Mouse (Mus musculus): ENCODE measurements around the gene Olfr1331. TPM values are rescaled to one million over a fixed set of nuclear protein-coding genes. Genes with fewer than 3 reads are reported as not detected.
"Not testable (repeated sequence)": the region's sequence is repeated elsewhere in the genome, so short reads cannot be mapped to it uniquely, and the experiment has no call there.

The Olfr1331 gene
- not detected for total RNA-seq (2021)
- long read RNA-seq, experiment 1: 0 reads
- long read RNA-seq, experiment 2: 0 reads

- intact Hi-C loops (cut with DNase I): no loop called here
- no peak for DNase-seq
These were observed at the start of gene Olfr1331 for GRCm38 (mm10) chr4:118864349-118864748. Gene Olfr1331 (plus strand): TSS chr4:118864649.

DNA sequence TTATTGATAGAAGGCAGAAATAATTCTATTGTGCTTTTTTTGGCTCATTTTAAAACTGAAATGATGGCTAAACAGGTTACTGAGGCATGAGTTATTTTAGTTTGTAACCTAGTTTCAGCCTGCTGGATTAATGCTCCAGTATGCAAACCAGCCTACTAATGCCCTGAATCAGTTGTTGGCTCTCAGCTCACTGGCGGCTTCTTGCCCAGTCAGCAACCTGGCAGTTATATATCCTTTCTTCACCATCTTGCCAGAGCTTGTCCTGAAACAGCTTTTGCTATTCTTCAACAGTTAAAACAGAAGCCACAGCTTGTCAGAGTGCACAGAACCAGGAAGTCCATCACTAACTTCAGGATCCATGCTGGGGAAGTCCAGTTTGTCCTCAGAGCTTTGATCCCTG, 45.5 kb upstream of the Olfr1331 start:
- DNase-seq: no peak
- intact Hi-C loops (cut with DNase I): no loop called here

DNA sequence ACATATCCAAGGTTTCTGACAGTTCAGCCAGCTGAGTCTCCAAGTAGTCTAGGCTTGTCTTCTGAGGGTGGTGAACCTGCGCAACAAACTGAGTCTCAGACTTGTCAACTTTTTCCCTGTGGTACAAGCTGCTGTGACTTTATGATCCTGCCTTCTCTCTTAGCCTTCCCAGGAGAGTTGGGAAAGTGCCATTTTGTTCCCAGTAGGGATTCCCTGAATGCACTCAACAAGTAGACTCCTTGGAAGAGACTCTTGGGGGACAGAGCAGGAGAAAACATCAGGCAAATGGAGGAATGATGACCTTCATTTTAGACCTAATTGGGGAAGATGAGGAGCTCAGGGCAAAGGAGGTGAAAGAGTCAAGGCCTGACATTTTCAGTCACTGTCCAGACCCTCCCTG, 28.3 kb upstream of the Olfr1331 start, which contains the start of gene Olfr1333:
TSS of gene Olfr1333 (minus strand) at position 101 of the 400 bp plus-strand sequence.
- DNase-seq: no peak
- intact Hi-C loops (cut with DNase I): no loop called here

DNA sequence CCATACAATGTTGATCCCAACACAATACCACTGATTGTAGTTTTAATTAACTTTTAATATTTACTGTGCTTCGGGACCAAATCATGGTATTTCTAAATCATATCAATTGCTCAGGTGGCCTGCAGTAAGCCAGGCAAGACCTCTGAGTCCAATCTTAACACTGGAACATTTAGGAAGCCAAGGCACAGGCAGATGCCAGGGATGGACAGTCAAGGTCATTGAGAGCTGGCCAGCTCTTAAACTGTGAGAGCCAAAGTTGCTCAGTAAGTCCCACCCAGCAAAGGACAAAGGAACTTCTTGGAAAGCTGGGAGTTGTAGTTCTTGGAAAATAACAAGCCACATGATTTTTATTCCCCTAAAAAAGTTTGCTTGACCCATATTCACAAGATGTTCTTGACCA, 2.7 kb upstream of the Olfr1331 start:
- intact Hi-C loops (cut with DNase I): no loop called here
- DNase-seq: no peak

DNA sequence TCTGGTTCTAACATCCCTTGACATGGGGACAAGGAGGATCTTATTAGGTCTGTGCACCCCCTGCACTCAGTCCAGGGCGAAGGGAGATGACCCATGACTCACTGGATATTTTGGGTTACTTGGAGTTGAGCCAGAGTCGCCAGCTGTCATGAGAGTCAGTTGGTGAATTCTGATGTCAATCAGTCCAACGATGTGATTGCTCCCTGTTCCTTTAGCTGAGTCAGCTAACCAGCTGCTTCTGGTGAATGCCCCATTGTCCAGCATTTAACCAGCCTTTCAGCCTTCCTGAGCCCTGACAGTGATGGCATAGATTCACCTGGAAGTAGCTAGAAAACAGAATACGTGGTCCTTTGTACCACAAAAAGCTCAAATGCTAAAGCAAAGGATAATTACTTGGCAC, 1.7 kb upstream of the Olfr1331 start:
- peak in 1 of 2 experiments; percentile 5 for DNase-seq
- intact Hi-C loops (cut with DNase I): no loop called here

- intact Hi-C loops (cut with DNase I): no loop called here
- DNase-seq: no peak
These were observed 3.1 kb downstream of the Olfr1331 start for GRCm38 (mm10) chr4:118867566-118867965.

- DNase-seq: no peak
- intact Hi-C loops (cut with DNase I): no loop called here
These were observed 23.8 kb downstream of the Olfr1331 start, which contains the start of gene Olfr1330 for GRCm38 (mm10) chr4:118888297-118888696. Gene Olfr1330 (plus strand): TSS chr4:118888597.

- no peak for DNase-seq
- intact Hi-C loops (cut with DNase I): no loop called here
These were observed 37.5 kb downstream of the Olfr1331 start for GRCm38 (mm10) chr4:118901981-118902380.

- DNase-seq; intact Hi-C loops (cut with DNase I): not testable (repeated sequence)
These were observed 52.9 kb downstream of the Olfr1331 start, which contains the start of gene Olfr1329 for GRCm38 (mm10) chr4:118917365-118917764. Gene Olfr1329 (minus strand): TSS chr4:118917465.

Other genes starting within 250 kb of the Olfr1331 start
- not detected for gene Cfap57, start 243.9 kb upstream of the Olfr1331 start, total RNA-seq (2021)
- gene Ebna1bp2, start 243.8 kb upstream of the Olfr1331 start, total RNA-seq (2021): 10 to 100 TPM; 21.7 to 28.9 TPM
- not detected for gene Olfr62, start 205.7 kb upstream of the Olfr1331 start, total RNA-seq (2021)
- gene Olfr1342, start 171.9 kb upstream of the Olfr1331 start, total RNA-seq (2021): not detected
- gene Olfr1341, start 161.1 kb upstream of the Olfr1331 start, total RNA-seq (2021): not detected
- gene Olfr1340, start 144.5 kb upstream of the Olfr1331 start, total RNA-seq (2021): not detected
- not detected for gene Olfr1339, start 132.5 kb upstream of the Olfr1331 start, total RNA-seq (2021)
- gene Olfr1338, start 105.9 kb upstream of the Olfr1331 start, total RNA-seq (2021): not detected
- gene Olfr1337, start 82.1 kb upstream of the Olfr1331 start, total RNA-seq (2021): not detected
- gene Olfr1335, start 54.7 kb upstream of the Olfr1331 start, total RNA-seq (2021): not detected
- gene Olfr1333, start 28.4 kb upstream of the Olfr1331 start, total RNA-seq (2021): not detected
- gene Olfr1330, start 23.9 kb downstream of the Olfr1331 start, total RNA-seq (2021): not detected
- gene Olfr1329, start 52.8 kb downstream of the Olfr1331 start, total RNA-seq (2021): not detected
- not detected for gene Olfr1328, start 74.0 kb downstream of the Olfr1331 start, total RNA-seq (2021)
- under 1 TPM; 0.36 to 0.86 TPM for gene Lao1, start 96.9 kb downstream of the Olfr1331 start, total RNA-seq (2021)
- 1 to 10 TPM; 4.3 to 5.0 TPM for gene Slc2a1, start 244.1 kb downstream of the Olfr1331 start, total RNA-seq (2021)

Data from gastrocnemius, postnatal 36 days (tissue).